Mouse (Mus musculus) cerebellum, adult 2 months (tissue): ENCODE data around the gene Pik3r6. TPM values are rescaled to one million over a fixed set of nuclear protein-coding genes. Genes with fewer than 3 reads are reported as not detected.

Source experiments
- DNase-seq, 2 experiments: peaks; one replicate each; pipeline ENCODE4 v3.0.0; 2021
- H3K27ac ChIP-seq: fragments of 200-500 bp; 2 replicates; pipeline ENCODE4 v1.5.1; 2012; ENCODE audit warnings: low read length, control low read depth, inconsistent platforms; ENCODE audit not compliant: insufficient read depth
- H3K27me3 ChIP-seq: fragments of 200-500 bp; 2 replicates; pipeline ENCODE4 v1.6.1; 2012; ENCODE audit warnings: inconsistent platforms, mild to moderate bottlenecking, low read length, moderate library complexity; ENCODE audit not compliant: control insufficient read depth, insufficient read depth
- H3K4me1 ChIP-seq: fragments of 200-500 bp; 2 replicates; pipeline ENCODE4 v1.6.1; 2011; ENCODE audit warnings: low read length; ENCODE audit not compliant: control insufficient read depth, insufficient read depth
- H3K4me3 ChIP-seq: fragments of 200-500 bp; replicated peaks from 2 replicates; pipeline ENCODE3; 2011; ENCODE audit warnings: mild to moderate bottlenecking, low read depth, low read length, control low read depth; ENCODE audit not compliant: insufficient read depth
- CTCF ChIP-seq: fragments of 200-500 bp; IDR thresholded peaks from 2 replicates; pipeline ENCODE4 v1.5.1; 2011; ENCODE audit warnings: low read depth, mild to moderate bottlenecking, control low read depth, low read length, moderate library complexity, borderline replicate concordance; ENCODE audit not compliant: insufficient read depth
- POLR2A ChIP-seq: fragments of 200-500 bp; IDR thresholded peaks from 2 replicates; pipeline ENCODE4 v1.6.1; 2011; ENCODE audit warnings: low read length, control low read depth, borderline replicate concordance; ENCODE audit not compliant: insufficient read depth
- WGBS: fragments of 180-500 bp; shearing (Covaris S2); methylation state at CpG from one replicate; pipeline ENCODE4 v1.1.7; 2018; 5-methylcytosine and 5-hydroxymethylcytosine counted together
- polyA plus RNA-seq: library from polyadenylated mRNA; depleted of rRNA; stranded (reverse); fragments of >200 nt; gene quantifications from 2 replicates; pipeline ENCODE4 v1.2.3, GENCODE M21; 2012

The Pik3r6 gene
- polyA plus RNA-seq, 1 experiment: 1.7 TPM

DNA sequence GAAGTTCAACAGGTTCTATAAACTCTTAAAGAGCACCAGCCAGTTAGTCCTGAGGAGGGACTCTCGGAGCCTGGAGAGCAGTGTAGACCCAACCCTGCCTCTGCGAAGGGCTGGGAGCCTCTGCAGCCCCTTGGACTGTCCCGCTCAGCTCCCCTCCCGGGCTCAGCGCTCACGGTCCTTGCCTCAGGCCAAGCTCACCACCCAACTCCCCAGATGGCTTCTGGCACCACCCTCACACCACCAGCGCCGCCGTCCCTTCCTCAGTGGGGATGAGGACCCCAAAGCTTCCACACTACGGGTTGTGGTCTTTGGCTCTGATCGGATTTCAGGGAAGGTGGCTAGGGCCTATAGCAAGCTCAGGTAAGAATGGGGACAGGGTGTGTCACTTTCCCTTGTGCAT, 10.2 kb upstream of the Pik3r6 start:
- Histone ChIP-seq H3K27me3 (no peaks in the 10 kb centered on the region), H3K4me3 (no peak overlapping the region), H3K4me1 (no peaks in the 10 kb centered on the region), H3K27ac (no peak overlapping the region)
- DNase-seq: no peak
- 82% methylated on average over 11 of the region's 11 CpGs for WGBS
- TF ChIP-seq CTCF (no peak), POLR2A (no peak)

DNA sequence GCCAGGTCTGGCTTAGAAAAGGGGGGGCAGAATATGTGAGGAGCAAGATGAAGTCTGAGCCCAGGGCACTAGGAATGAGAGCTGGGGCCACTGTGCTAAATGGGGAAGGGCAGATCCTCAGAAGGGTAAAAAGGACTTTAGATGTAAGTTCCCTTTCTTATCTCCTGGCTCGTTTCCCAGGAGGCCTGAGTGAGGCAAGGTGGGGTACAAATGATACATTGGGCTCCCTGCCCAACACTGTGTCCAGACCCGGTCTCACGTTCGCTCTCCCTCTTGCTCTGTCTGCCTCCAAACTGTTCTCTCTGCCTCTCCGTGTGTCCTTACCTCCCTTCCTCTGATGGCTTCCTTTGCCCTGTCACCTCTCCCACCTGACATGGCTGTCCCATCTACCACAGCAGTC, 9.1 kb upstream of the Pik3r6 start:
- H3K4me3 ChIP-seq: no peak overlapping the region
- WGBS: 65% methylated on average over 5 of the region's 5 CpGs
- no peaks in the 10 kb centered on the region for H3K27me3 ChIP-seq
- no peak overlapping the region for H3K27ac ChIP-seq
- no peak for TF ChIP-seq CTCF
- no peak for TF ChIP-seq POLR2A
- DNase-seq: no peak
- H3K4me1 ChIP-seq: no peaks in the 10 kb centered on the region

- TF ChIP-seq CTCF (no peak), POLR2A (no peak)
- H3K4me1 ChIP-seq: no peaks in the 10 kb centered on the region
- H3K27ac ChIP-seq: no peak overlapping the region
- no peaks in the 10 kb centered on the region for H3K27me3 ChIP-seq
- H3K4me3 ChIP-seq: no peak overlapping the region
- WGBS: 65% methylated on average over 6 of the region's 6 CpGs
- DNase-seq: no peak
Observed at GRCm38 (mm10) chr11:68497081-68497480, 5.7 kb upstream of the Pik3r6 start.

DNA sequence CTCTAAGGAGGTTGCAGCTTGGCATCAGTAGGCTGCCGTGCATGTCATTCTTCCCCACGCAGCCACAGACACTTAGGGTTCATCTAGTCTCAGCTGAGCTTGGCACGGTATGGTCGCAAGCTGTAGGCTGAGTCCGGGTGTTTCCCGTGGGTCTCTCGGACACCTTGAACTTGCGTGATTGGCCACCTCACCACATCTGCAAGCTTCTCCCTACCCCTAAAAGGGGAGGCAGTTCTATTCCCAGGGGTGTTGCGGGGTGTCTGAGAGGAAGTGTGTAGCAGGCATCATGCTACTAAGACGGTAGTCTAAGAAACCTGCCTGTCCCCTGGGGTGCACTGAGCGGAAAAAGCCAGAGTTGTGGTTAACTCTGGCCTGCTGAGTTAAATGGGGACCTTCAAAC, 4.3 kb upstream of the Pik3r6 start:
- Histone ChIP-seq H3K4me1 (no peaks in the 10 kb centered on the region), H3K27ac (no peak overlapping the region), H3K27me3 (no peaks in the 10 kb centered on the region), H3K4me3 (no peak overlapping the region)
- DNase-seq: no peak
- WGBS: 89% methylated on average over 11 of the region's 11 CpGs
- TF ChIP-seq CTCF (no peak), POLR2A (no peak)

DNA sequence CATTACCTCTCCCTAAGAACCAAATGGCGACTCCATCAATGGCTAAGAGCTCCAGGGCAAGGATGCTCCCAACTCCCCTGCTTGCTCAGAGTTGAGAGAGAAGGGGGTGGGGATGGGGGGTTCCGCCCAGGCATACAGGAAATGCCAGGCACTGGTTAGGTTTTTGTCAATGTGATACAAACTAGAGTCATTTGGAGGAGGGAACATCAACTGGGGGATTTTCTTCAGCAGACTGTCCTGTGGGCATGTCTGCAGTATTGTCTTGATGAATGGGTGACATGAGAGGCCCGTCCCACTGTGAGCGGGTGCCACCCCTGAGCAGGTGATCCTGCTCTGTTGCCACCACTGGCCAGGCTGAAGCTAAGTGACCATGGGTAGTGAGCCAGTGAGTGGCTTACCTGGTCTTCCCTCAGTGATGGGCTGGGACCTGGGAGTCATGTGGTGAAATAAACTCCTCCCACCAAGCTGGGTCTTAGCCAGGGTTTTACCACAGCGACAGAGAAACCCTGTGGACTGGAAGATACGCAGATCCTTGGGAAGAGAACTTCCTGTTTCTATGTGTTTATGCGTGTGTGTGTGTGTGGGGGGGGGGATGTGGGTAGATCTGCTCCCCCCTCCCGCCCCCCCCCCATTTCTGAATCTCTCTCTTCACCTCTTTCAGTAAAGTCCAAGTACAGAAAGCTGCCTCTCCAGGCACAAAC, 3.7 kb upstream of the Pik3r6 start:
- no peak overlapping the region for H3K4me3 ChIP-seq
- TF ChIP-seq POLR2A: no peak
- no peak for TF ChIP-seq CTCF
- H3K27me3 ChIP-seq: no peaks in the 10 kb centered on the region
- WGBS: 62% methylated on average over 8 of the region's 8 CpGs
- H3K4me1 ChIP-seq: no peaks in the 10 kb centered on the region
- no peak overlapping the region for H3K27ac ChIP-seq
- no peak for DNase-seq

GRCm38 (mm10) chr11:68500949-68501350, 1.9 kb upstream of the Pik3r6 start:
- 65% methylated on average over 14 of the region's 14 CpGs for WGBS
- Histone ChIP-seq H3K4me3 (no peak overlapping the region), H3K4me1 (no peaks in the 10 kb centered on the region), H3K27me3 (no peaks in the 10 kb centered on the region), H3K27ac (no peak overlapping the region)
- DNase-seq: no peak
- TF ChIP-seq CTCF (no peak), POLR2A (no peak)

GRCm38 (mm10) chr11:68502408-68502807, 411 bp upstream of the Pik3r6 start:
- Histone ChIP-seq H3K4me1 (no peaks in the 10 kb centered on the region), H3K4me3 (no peak overlapping the region), H3K27ac (no peak overlapping the region), H3K27me3 (no peaks in the 10 kb centered on the region)
- TF ChIP-seq CTCF (no peak), POLR2A (no peak)
- DNase-seq: no peak
- 76% methylated on average over 2 of the region's 2 CpGs for WGBS

- no peak for TF ChIP-seq POLR2A
- TF ChIP-seq CTCF: no peak
- WGBS: 82% methylated on average over 11 of the region's 11 CpGs
- no peak for DNase-seq
- Histone ChIP-seq H3K27me3 (no peaks in the 10 kb centered on the region), H3K4me1 (no peaks in the 10 kb centered on the region), H3K27ac (no peak overlapping the region), H3K4me3 (no peak overlapping the region)
Observed at GRCm38 (mm10) chr11:68504913-68505312, 2.1 kb downstream of the Pik3r6 start.

DNA sequence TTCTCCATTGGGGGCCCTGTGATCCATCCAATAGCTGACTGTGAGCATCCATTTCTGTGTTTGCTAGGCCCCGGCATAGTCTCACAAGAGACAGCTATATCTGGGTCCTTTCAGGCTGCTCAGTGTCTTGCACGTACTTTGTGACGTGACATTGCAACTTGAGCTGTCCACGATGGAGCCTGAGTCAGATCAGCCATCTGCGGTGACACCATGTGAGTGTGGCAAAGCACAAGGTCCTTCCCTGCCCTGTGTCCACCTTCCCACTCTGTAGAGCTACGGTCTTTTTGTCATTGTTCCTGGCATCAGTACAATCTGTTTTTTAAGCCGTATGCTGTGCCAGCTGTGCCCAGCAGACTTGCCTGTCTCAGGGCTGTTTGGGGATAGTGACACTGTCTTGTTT, 4.4 kb downstream of the Pik3r6 start:
- 76% methylated on average over 7 of the region's 7 CpGs for WGBS
- DNase-seq: no peak

More for the DNA sequence above, 4.4 kb downstream of the Pik3r6 start:
- Histone ChIP-seq H3K27ac (no peak overlapping the region), H3K4me3 (no peak overlapping the region), H3K4me1 (no peaks in the 10 kb centered on the region), H3K27me3 (no peaks in the 10 kb centered on the region)
- no peak for TF ChIP-seq POLR2A
- TF ChIP-seq CTCF: no peak
